Mouse (Mus musculus): ENCODE measurements around the gene Eng.

- no peak for TF ChIP-seq MAFK (IDR thresholded peaks at IDR 0.05; ENCODE audit: insufficient read depth, low read depth, low read length)
- TF ChIP-seq ZC3H11A (IDR thresholded peaks at IDR 0.05; ENCODE audit: borderline replicate concordance, low read depth, low read length), result no peak
- no peak for TF ChIP-seq CHD2 (IDR thresholded peaks at IDR 0.05; ENCODE audit: low read depth, low read length)
Observed at GRCm38 (mm10) chr2:32631046-32631445, 15.3 kb upstream of the Eng start.

Data from ES-E14 (cell line).